Comparison of ENCODE assay signal across 7 mouse cellular contexts in genomic region chr1:178335860-178336261, GRCm38 (mm10). TPM values are rescaled to one million over a fixed set of nuclear protein-coding genes. Genes with fewer than 3 reads are reported as not detected.
A peak's percentile ranks its signal among the peaks of the same experiment; 100 is the strongest.
DNase-seq lines count a peak whose midpoint lies in the region; ATAC-seq and TF ChIP-seq lines count a peak whose summit lies in the region.

No protein-coding gene starts in this region.

- H3K79me2 ChIP-seq in macrophage (ENCODE audit: inconsistent target): peaks cover 54% of the 10 kb centered on the region

- H3K4me1 ChIP-seq in spleen, adult 2 months (ENCODE audit: control insufficient read depth, insufficient read depth, insufficient read length): peaks cover 4% of the 10 kb centered on the region; the same call in 1 of the 2 replicates
- no peaks in the 10 kb centered on the region; the same call in 1 of the 2 replicates for H3K4me1 ChIP-seq in hindbrain, embryonic 11.5 days (replicated peaks; ENCODE audit: control insufficient read depth, insufficient read depth, low read length)

- ATAC-seq in hindbrain, embryonic 11.5 days (ENCODE audit: low FRiP score): no peak

- no peak for TF ChIP-seq CTCF in spleen, adult 2 months (IDR thresholded peaks at IDR 0.05; ENCODE audit: extremely low read depth, insufficient read depth, insufficient read length, insufficient replicate concordance)
- no peak for TF ChIP-seq CTCF in brain, embryonic 14.5 days (IDR thresholded peaks at IDR 0.05; ENCODE audit: borderline replicate concordance, extremely low read depth, insufficient read depth, insufficient read length)

- TF ChIP-seq POLR2A in spleen, adult 2 months (IDR thresholded peaks at IDR 0.05; ENCODE audit: low read depth, low read length): no peak
- no peak for TF ChIP-seq POLR2A in brain, embryonic 14.5 days (IDR thresholded peaks at IDR 0.05; ENCODE audit: borderline replicate concordance, extremely low read depth, insufficient read depth, insufficient read length, poor library complexity, severe bottlenecking)

- H3K4me3 ChIP-seq in spleen, adult 2 months (ENCODE audit: extremely low read depth, insufficient read depth, insufficient read length): peak overlapping the region; percentile 99
- H3K4me3 ChIP-seq in hindbrain, embryonic 11.5 days (ENCODE audit: low read depth, low read length): peak overlapping the region; percentile 100
- H3K4me3 ChIP-seq in macrophage (ENCODE audit: inconsistent target): peak overlapping the region; percentile 69

- peaks cover 30% of the 10 kb centered on the region for H3K36me3 ChIP-seq in spleen, adult 2 months (ENCODE audit: control insufficient read depth, insufficient read depth, low read length)
- H3K36me3 ChIP-seq in hindbrain, embryonic 11.5 days (ENCODE audit: control insufficient read depth, insufficient read depth, low read length): peaks cover 13% of the 10 kb centered on the region
- H3K36me3 ChIP-seq in macrophage (ENCODE audit: inconsistent target): peaks cover 20% of the 10 kb centered on the region

- WGBS in spleen, adult 2 months: under 1% methylated on average over 16 of the region's 16 CpGs
- 0% methylated on average over 16 of the region's 16 CpGs for WGBS in hindbrain, embryonic 11.5 days
- 2% methylated on average over 16 of the region's 16 CpGs for WGBS in macrophage (ENCODE audit: missing documents)

- H3K9ac ChIP-seq in hindbrain, embryonic 11.5 days (ENCODE audit: low read depth, low read length): peak overlapping the region; percentile 100

- H3K27ac ChIP-seq in spleen, adult 2 months (ENCODE audit: insufficient read depth, low read length): peak overlapping the region; percentile 55
- H3K27ac ChIP-seq in hindbrain, embryonic 11.5 days (ENCODE audit: low read depth, low read length): peak overlapping the region; percentile 3; the same call in 1 of the 2 replicates
- H3K27ac ChIP-seq in macrophage: peak overlapping the region; percentile 74

- H3K4me2 ChIP-seq in hindbrain, embryonic 11.5 days (replicated peaks; ENCODE audit: low read depth, low read length): peak overlapping the region; percentile 51

- DNase-seq in spleen, adult 2 months (ENCODE audit: low read depth in 1 of 2, low spot score in 2 of 2): peak in 1 of 2 experiments; percentile 36
- no peak for DNase-seq in spleen, postnatal 4 days (ENCODE audit: low spot score in 2 of 2)
- DNase-seq in brain, embryonic 14.5 days (ENCODE audit: low read depth): peak; percentile 43
- DNase-seq in hindbrain, embryonic 11.5 days (ENCODE audit: low spot score): peak; percentile 48
- no peak for DNase-seq in right cerebral cortex, postnatal 10 days (ENCODE audit: low spot score in 2 of 2)
- no peak for DNase-seq in Muller cell, postnatal 12 days (ENCODE audit: inconsistent ontology term)

- H3K27me3 ChIP-seq in spleen, adult 2 months (ENCODE audit: control insufficient read depth, insufficient read depth, low read length): no peaks in the 10 kb centered on the region
- H3K27me3 ChIP-seq in hindbrain, embryonic 11.5 days (ENCODE audit: control insufficient read depth, insufficient read depth, low read length): no peaks in the 10 kb centered on the region

- no peaks in the 10 kb centered on the region for H3K9me3 ChIP-seq in hindbrain, embryonic 11.5 days (ENCODE audit: control insufficient read depth, low read length)

RNA-seq across cellular contexts. Expression of gene Hnrnpu, which starts 1.7 kb away (rescaled TPM):
- polyA plus RNA-seq in spleen, adult 2 months (2012; rRNA removed): 48.6 and 58.2 TPM in 2 replicates
- 279 and 342 TPM in 2 replicates for polyA plus RNA-seq in brain, embryonic 14.5 days (2012; rRNA removed)
- 828 and 847 TPM in 2 replicates for polyA plus RNA-seq in hindbrain, embryonic 11.5 days (2014; fragmentation: Nextera tagmentation; extraction: Ambion mirVana)
- 1,000 to 10,000 TPM in 7 of 26 experiments, 100 to 1,000 TPM in 19; 385 to 1,117 (median 874) TPM for total RNA-seq in macrophage (2018; cell fraction: chromatin; rRNA removed)
- 100 to 1,000 TPM; 206 to 314 (median 259) TPM for total RNA-seq in macrophage (2018; cell fraction: cytosol; rRNA removed)
- total RNA-seq in macrophage (2018; cell fraction: nucleus; rRNA removed): 100 to 1,000 TPM; 322 to 777 (median 453) TPM
- 232 to 437 TPM (median 252 TPM) in 3 replicates for polyA plus RNA-seq in macrophage (2018)

RNA-seq across cellular contexts. Expression of gene Cox20, which starts 16.9 kb away (rescaled TPM):
- 3.7 and 4.2 TPM in 2 replicates for polyA plus RNA-seq in spleen, adult 2 months (2012; rRNA removed)
- polyA plus RNA-seq in brain, embryonic 14.5 days (2012; rRNA removed): 82.0 and 107 TPM in 2 replicates
- 111 and 123 TPM in 2 replicates for polyA plus RNA-seq in hindbrain, embryonic 11.5 days (2014; fragmentation: Nextera tagmentation; extraction: Ambion mirVana)
- total RNA-seq in macrophage (2018; cell fraction: chromatin; rRNA removed): 10 to 100 TPM; 16.8 to 61.0 (median 32.9) TPM
- 10 to 100 TPM; 34.3 to 81.9 (median 59.2) TPM for total RNA-seq in macrophage (2018; cell fraction: cytosol; rRNA removed)
- total RNA-seq in macrophage (2018; cell fraction: nucleus; rRNA removed): 10 to 100 TPM; 16.1 to 88.2 (median 31.3) TPM
- polyA plus RNA-seq in macrophage (2018): 51.8 to 122 TPM (median 57.3 TPM) in 3 replicates

Comparison
In these comparisons a context has a peak if more than half of its experiments do, and no peak if none do; other contexts are left out.
1. DNase-seq: peak in brain, embryonic 14.5 days (single experiment) and hindbrain, embryonic 11.5 days (single experiment); none in spleen, postnatal 4 days (0 of 2), right cerebral cortex, postnatal 10 days (0 of 2) and Muller cell, postnatal 12 days (single experiment).
2. H3K27ac ChIP-seq: peak in every context shown above with its lines; median percentile 74 in macrophage; 55 in spleen, adult 2 months; 3 in hindbrain, embryonic 11.5 days.
3. RNA of gene Cox20, which starts 16.9 kb away (polyA plus RNA-seq): 111 to 123 TPM in hindbrain, embryonic 11.5 days, 51.8 to 122 TPM in macrophage and 82.0 to 107 TPM in brain, embryonic 14.5 days; 3.7 to 4.2 TPM in spleen, adult 2 months; every median in the first group is over 10 times any median in the second.
4. Peak in every context shown above with its lines, with median percentiles within 50 percentile points of each other: H3K4me3 ChIP-seq.